Comparison of ENCODE assay signal across 8 mouse cellular contexts in the genomic region with DNA sequence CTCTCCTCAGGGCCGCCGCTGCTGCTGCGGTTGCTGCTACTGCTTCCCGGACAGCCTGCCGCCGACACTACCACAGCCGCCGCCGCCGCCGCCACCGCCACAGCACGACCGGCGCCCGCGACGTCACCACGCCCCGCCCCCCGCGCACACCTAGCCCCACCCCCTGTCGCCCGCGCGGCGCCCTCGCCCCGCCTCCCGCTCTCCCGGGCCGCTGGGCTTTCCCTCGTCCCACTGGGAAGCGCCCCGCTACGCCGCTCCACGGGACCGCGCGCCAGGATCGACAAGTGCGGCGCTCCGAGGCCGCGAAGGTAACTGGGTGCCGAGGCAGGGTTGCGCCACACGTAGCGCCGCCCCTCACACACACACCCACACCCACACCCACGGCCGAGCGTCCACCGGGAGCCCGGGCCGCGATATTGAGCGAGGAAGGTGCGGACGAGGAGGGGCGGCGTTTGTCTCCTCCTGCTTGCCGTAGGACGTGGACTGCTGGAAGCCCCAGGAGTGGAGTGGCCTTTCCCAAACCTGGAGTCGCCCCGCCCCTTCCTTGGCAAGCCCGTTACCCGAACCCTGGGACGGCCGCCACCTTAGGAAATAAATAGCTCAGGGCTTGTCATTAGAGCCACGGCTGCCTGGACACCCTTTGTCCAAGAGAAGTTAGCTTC. TPM values are rescaled to one million over a fixed set of nuclear protein-coding genes. Genes with fewer than 3 reads are reported as not detected.
DNase-seq lines count a peak whose midpoint lies in the region; ATAC-seq and TF ChIP-seq lines count a peak whose summit lies in the region.

A gene (minus strand): TSS at position 134 of the 662 bp plus-strand sequence.

- TF ChIP-seq CTCF in heart, adult 2 months (IDR thresholded peaks at IDR 0.05): no peak

- peak within 1 kb of the TSS; percentile 93 for H3K4me3 ChIP-seq in embryonic facial prominence, embryonic 14.5 days (ENCODE audit: low read depth, low read length)
- peak within 1 kb of the TSS; percentile 70 for H3K4me3 ChIP-seq in heart, adult 2 months
- H3K4me3 ChIP-seq in limb, embryonic 13.5 days: peak within 1 kb of the TSS; percentile 86
- peak within 1 kb of the TSS; percentile 95 for H3K4me3 ChIP-seq in midbrain, embryonic 16.5 days (ENCODE audit: low read depth, low read length)

- peak; percentile 94 for ATAC-seq in embryonic facial prominence, embryonic 14.5 days (ENCODE audit: low read depth)
- peak; percentile 94 for ATAC-seq in limb, embryonic 13.5 days (ENCODE audit: low FRiP score, low read depth)
- ATAC-seq in midbrain, embryonic 16.5 days: peak; percentile 94

- 1% methylated on average over 11 of the region's 73 CpGs for WGBS in embryonic facial prominence, embryonic 14.5 days
- WGBS in heart, adult 2 months: under 1% methylated on average over 44 of the region's 73 CpGs
- under 1% methylated on average over 49 of the region's 73 CpGs for WGBS in limb, embryonic 13.5 days
- WGBS in midbrain, embryonic 16.5 days: under 1% methylated on average over 55 of the region's 73 CpGs

- TF ChIP-seq EP300 in heart, adult 2 months (IDR thresholded peaks at IDR 0.05; ENCODE audit: insufficient read depth, low read depth, low read length): peak; percentile 68; the same call in 1 of the 2 replicates

- peak within 1 kb of the TSS; percentile 83 for H3K4me2 ChIP-seq in embryonic facial prominence, embryonic 14.5 days (ENCODE audit: low read depth, low read length)
- H3K4me2 ChIP-seq in limb, embryonic 13.5 days (replicated peaks): peak within 1 kb of the TSS; percentile 75
- H3K4me2 ChIP-seq in midbrain, embryonic 16.5 days (ENCODE audit: low read length): peak within 1 kb of the TSS; percentile 66

- peaks cover 4% of the 10 kb centered on the region; the same call in 1 of the 2 replicates for H3K79me2 ChIP-seq in heart, adult 2 months (replicated peaks; ENCODE audit: control insufficient read depth, insufficient read depth, low read length)

- intact Hi-C loops in heart, adult 2 months (cut with DNase I): loop anchor here (2.0 to 5.0 kb wide), 2 partner anchors 55 to 366 kb away; a partner anchor contains a TSS

- no peaks in the 10 kb centered on the region for H3K9me3 ChIP-seq in embryonic facial prominence, embryonic 14.5 days (ENCODE audit: control insufficient read depth, low read length)
- no peaks in the 10 kb centered on the region for H3K9me3 ChIP-seq in limb, embryonic 13.5 days
- no peaks in the 10 kb centered on the region for H3K9me3 ChIP-seq in midbrain, embryonic 16.5 days (replicated peaks; ENCODE audit: control insufficient read depth, low read length, poor library complexity, severe bottlenecking)

- peak within 1 kb of the TSS; percentile 89 for H3K9ac ChIP-seq in embryonic facial prominence, embryonic 14.5 days (ENCODE audit: low read depth, low read length)
- peak within 1 kb of the TSS; percentile 99 for H3K9ac ChIP-seq in heart, adult 2 months (ENCODE audit: low read depth, low read length)
- H3K9ac ChIP-seq in limb, embryonic 13.5 days: peak within 1 kb of the TSS; percentile 86
- peak within 1 kb of the TSS; percentile 96 for H3K9ac ChIP-seq in midbrain, embryonic 16.5 days (ENCODE audit: low read depth, low read length)

- DNase-seq in 3T3-L1 (ENCODE audit: low read depth, low spot score): peak; percentile 97
- DNase-seq in adrenal gland, postnatal 4 days (ENCODE audit: low spot score in 2 of 2): peak; percentile 86 to 88
- peak; percentile 96 for DNase-seq in embryonic facial prominence, embryonic 14.5 days (ENCODE audit: low spot score)
- DNase-seq in heart, adult 2 months: peak; percentile 94 to 96
- DNase-seq in kidney, adult 8-10 months: peak; percentile 96 to 97
- DNase-seq in spleen, postnatal 10 days (ENCODE audit: low spot score in 2 of 2): peak; percentile 94

- H3K27ac ChIP-seq in embryonic facial prominence, embryonic 14.5 days (replicated peaks; ENCODE audit: low read depth, low read length): peak within 1 kb of the TSS; percentile 97
- peak within 1 kb of the TSS; percentile 97 for H3K27ac ChIP-seq in heart, adult 2 months
- H3K27ac ChIP-seq in limb, embryonic 13.5 days: peak within 1 kb of the TSS; percentile 94
- peak within 1 kb of the TSS; percentile 98 for H3K27ac ChIP-seq in midbrain, embryonic 16.5 days (ENCODE audit: low read length)

- no peaks in the 10 kb centered on the region for H3K27me3 ChIP-seq in embryonic facial prominence, embryonic 14.5 days (replicated peaks; ENCODE audit: control insufficient read depth, insufficient read depth, low read length)
- H3K27me3 ChIP-seq in heart, adult 2 months (ENCODE audit: control insufficient read depth, insufficient read depth, low read length): no peaks in the 10 kb centered on the region
- H3K27me3 ChIP-seq in limb, embryonic 13.5 days: no peaks in the 10 kb centered on the region
- no peaks in the 10 kb centered on the region for H3K27me3 ChIP-seq in midbrain, embryonic 16.5 days (ENCODE audit: control insufficient read depth, insufficient read depth, low read depth, low read length)

- no peak; the same call in 1 of the 2 replicates for TF ChIP-seq POLR2A in heart, adult 2 months (IDR thresholded peaks at IDR 0.05; ENCODE audit: insufficient read depth, low read depth, low read length)

- H3K4me1 ChIP-seq in embryonic facial prominence, embryonic 14.5 days (ENCODE audit: control insufficient read depth, insufficient read depth, low read length): peaks cover 11% of the 10 kb centered on the region; the same call in 1 of the 2 replicates
- H3K4me1 ChIP-seq in heart, adult 2 months (ENCODE audit: control insufficient read depth, insufficient read depth, low read length): peaks cover 4% of the 10 kb centered on the region
- peaks cover 19% of the 10 kb centered on the region for H3K4me1 ChIP-seq in limb, embryonic 13.5 days
- peaks cover 26% of the 10 kb centered on the region for H3K4me1 ChIP-seq in midbrain, embryonic 16.5 days (ENCODE audit: control insufficient read depth, insufficient read depth, low read length)

- H3K36me3 ChIP-seq in embryonic facial prominence, embryonic 14.5 days (ENCODE audit: control insufficient read depth, insufficient read depth, low read length): no peaks in the 10 kb centered on the region
- peaks cover 4% of the 10 kb centered on the region; the same call in 1 of the 2 replicates for H3K36me3 ChIP-seq in heart, adult 2 months (ENCODE audit: control insufficient read depth, insufficient read depth, low read length)
- H3K36me3 ChIP-seq in limb, embryonic 13.5 days: no peaks in the 10 kb centered on the region
- no peaks in the 10 kb centered on the region for H3K36me3 ChIP-seq in midbrain, embryonic 16.5 days (ENCODE audit: control insufficient read depth, insufficient read depth, low read length)

RNA-seq across cellular contexts. Expression of the gene that starts here (rescaled TPM):
- total RNA-seq in adrenal gland, postnatal 4 days (2021): 10 to 100 TPM; 25.3 to 30.1 TPM
- polyA plus RNA-seq in embryonic facial prominence, embryonic 14.5 days (2014; fragmentation: Nextera tagmentation; extraction: Ambion mirVana): 23.4 and 24.3 TPM in 2 replicates
- total RNA-seq in heart, adult 2 months (2021): 10 to 100 TPM; 36.0 to 41.8 TPM
- 15.0 and 29.1 TPM in 2 replicates for polyA plus RNA-seq in heart, adult 2 months (2012; rRNA removed)
- 27.2 and 28.5 TPM in 2 replicates for polyA plus RNA-seq in limb, embryonic 13.5 days (2015; fragmentation: Nextera tagmentation; extraction: Ambion mirVana)
- polyA plus RNA-seq in midbrain, embryonic 16.5 days (2015; fragmentation: Nextera tagmentation; extraction: Ambion mirVana): 47.9 and 52.9 TPM in 2 replicates

Comparison
In these comparisons a context has a peak if more than half of its experiments do, and no peak if none do; other contexts are left out.
1. Peak in every context shown above with its lines: DNase-seq, ATAC-seq, H3K4me3 ChIP-seq and H3K27ac ChIP-seq.